Mouse (Mus musculus): ENCODE data around the gene Nab1.
"Not testable (repeated sequence)": the region's sequence is repeated elsewhere in the genome, so short reads cannot be mapped to it uniquely, and the experiment has no call there.

Nab1 gene

GRCm38 (mm10) chr1:52500314-52500981 lies at the start of gene Nab1:
Nab1 (minus strand) TSS chr1:52500679.
- peak; percentile 90 for DNase-seq (ENCODE audit: low read depth)

- DNase-seq (ENCODE audit: low read depth): no peak
Observed at GRCm38 (mm10) chr1:52547451-52547850, 47.0 kb upstream of the Nab1 start.

- no peak for DNase-seq (ENCODE audit: low read depth)
Observed at GRCm38 (mm10) chr1:52546796-52547195, 46.3 kb upstream of the Nab1 start.

- not testable (repeated sequence) for DNase-seq (ENCODE audit: low read depth)
Observed at GRCm38 (mm10) chr1:52540124-52540523, 39.6 kb upstream of the Nab1 start.

- no peak for DNase-seq (ENCODE audit: low read depth)
Observed at GRCm38 (mm10) chr1:52529933-52530332, 29.5 kb upstream of the Nab1 start.

GRCm38 (mm10) chr1:52527656-52528055 lies 27.2 kb upstream of the Nab1 start:
- no peak for DNase-seq (ENCODE audit: low read depth)

- DNase-seq (ENCODE audit: low read depth): no peak
Observed at GRCm38 (mm10) chr1:52527252-52527651, 26.8 kb upstream of the Nab1 start.

- DNase-seq (ENCODE audit: low read depth): no peak
Observed at GRCm38 (mm10) chr1:52524663-52525062, 24.2 kb upstream of the Nab1 start.

- no peak for DNase-seq (ENCODE audit: low read depth)
Observed at GRCm38 (mm10) chr1:52524150-52524549, 23.7 kb upstream of the Nab1 start.

- no peak for DNase-seq (ENCODE audit: low read depth)
Observed at GRCm38 (mm10) chr1:52521436-52521993, 21.0 kb upstream of the Nab1 start.

- no peak for DNase-seq (ENCODE audit: low read depth)
Observed at GRCm38 (mm10) chr1:52520131-52520530, 19.7 kb upstream of the Nab1 start.

- DNase-seq (ENCODE audit: low read depth): no peak
Observed at GRCm38 (mm10) chr1:52515249-52515648, 14.8 kb upstream of the Nab1 start.

GRCm38 (mm10) chr1:52511788-52512425 lies 11.4 kb upstream of the Nab1 start:
- no peak for DNase-seq (ENCODE audit: low read depth)

GRCm38 (mm10) chr1:52506211-52506610 lies 5.7 kb upstream of the Nab1 start:
- no peak for DNase-seq (ENCODE audit: low read depth)

- DNase-seq (ENCODE audit: low read depth): no peak
Observed at GRCm38 (mm10) chr1:52502296-52502695, 1.8 kb upstream of the Nab1 start.

GRCm38 (mm10) chr1:52501688-52502133 lies 1.2 kb upstream of the Nab1 start:
- DNase-seq (ENCODE audit: low read depth): peak; percentile 64

GRCm38 (mm10) chr1:52501090-52501489 lies 611 bp upstream of the Nab1 start:
- no peak for DNase-seq (ENCODE audit: low read depth)

GRCm38 (mm10) chr1:52499601-52500313 lies 722 bp downstream of the Nab1 start:
- peak; percentile 76 for DNase-seq (ENCODE audit: low read depth)

GRCm38 (mm10) chr1:52498786-52499450 lies 1.6 kb downstream of the Nab1 start:
- peak; percentile 41 for DNase-seq (ENCODE audit: low read depth)

- peak; percentile 65 for DNase-seq (ENCODE audit: low read depth)
Observed at GRCm38 (mm10) chr1:52489538-52490181, 10.8 kb downstream of the Nab1 start.

GRCm38 (mm10) chr1:52484980-52485379 lies 15.5 kb downstream of the Nab1 start:
- no peak for DNase-seq (ENCODE audit: low read depth)

GRCm38 (mm10) chr1:52474291-52474690 lies 26.2 kb downstream of the Nab1 start:
- DNase-seq (ENCODE audit: low read depth): no peak
